ENCODE assay signal across 8 mouse cellular contexts in the genomic region with DNA sequence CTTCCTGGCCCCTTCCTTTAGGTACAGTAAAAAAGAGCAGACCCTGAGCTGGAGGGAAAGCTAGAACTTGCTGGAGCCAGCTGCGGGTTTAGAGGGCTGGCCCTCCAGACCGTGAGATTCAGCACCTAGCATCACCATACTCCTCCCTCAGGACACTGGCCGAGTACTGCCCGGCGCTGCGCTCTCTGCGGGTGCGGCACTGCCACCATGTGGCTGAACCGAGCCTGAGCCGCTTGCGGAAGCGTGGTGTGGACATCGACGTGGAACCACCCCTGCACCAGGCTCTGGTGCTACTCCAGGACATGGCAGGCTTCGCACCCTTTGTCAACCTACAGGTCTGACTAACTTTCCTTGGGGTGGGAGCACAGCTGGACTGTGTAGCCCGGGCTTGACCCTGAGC. TPM values are rescaled to one million over a fixed set of nuclear protein-coding genes. Genes with fewer than 3 reads are reported as not detected.
A peak's percentile ranks its signal among the peaks of the same experiment; 100 is the strongest.
DNase-seq lines count a peak whose midpoint lies in the region; ATAC-seq and TF ChIP-seq lines count a peak whose summit lies in the region.

No protein-coding gene starts in this region.

- H3K27me3 ChIP-seq in embryonic facial prominence, embryonic 11.5 days (ENCODE audit: control insufficient read depth, insufficient read depth, low read length) = peaks cover 20% of the 10 kb centered on the region
- H3K27me3 ChIP-seq in liver, adult 2 months (ENCODE audit: control insufficient read depth, insufficient read depth, low read length) = peaks cover 3% of the 10 kb centered on the region; the same call in 1 of the 2 replicates
- no peaks in the 10 kb centered on the region for H3K27me3 ChIP-seq in splenic B cell, adult 2 months (ENCODE audit: control insufficient read depth, insufficient read depth, low read length, poor library complexity, severe bottlenecking)

- no peak overlapping the region; the same call in 1 of the 2 replicates for H3K9ac ChIP-seq in embryonic facial prominence, embryonic 11.5 days (replicated peaks; ENCODE audit: low read length)
- H3K9ac ChIP-seq in liver, adult 2 months (ENCODE audit: low read depth, low read length) = no peak overlapping the region

- H3K27ac ChIP-seq in embryonic facial prominence, embryonic 11.5 days (replicated peaks; ENCODE audit: low read depth, low read length) = no peak overlapping the region
- H3K27ac ChIP-seq in liver, adult 2 months (replicated peaks; ENCODE audit: insufficient read depth, low read depth, low read length) = no peak overlapping the region

- no peak for TF ChIP-seq POLR2A in liver, adult 2 months (IDR thresholded peaks at IDR 0.05; ENCODE audit: extremely low read depth, insufficient read depth, low read length)

- H3K79me2 ChIP-seq in liver, adult 2 months (ENCODE audit: control insufficient read depth, insufficient read depth, low read length) = no peaks in the 10 kb centered on the region

- no peaks in the 10 kb centered on the region for H3K36me3 ChIP-seq in embryonic facial prominence, embryonic 11.5 days (replicated peaks; ENCODE audit: control insufficient read depth, insufficient read depth, low read depth, low read length)
- no peaks in the 10 kb centered on the region for H3K36me3 ChIP-seq in liver, adult 2 months (ENCODE audit: control insufficient read depth, insufficient read depth, low read length)
- H3K36me3 ChIP-seq in splenic B cell, adult 2 months (ENCODE audit: control insufficient read depth, insufficient read depth, low read length, poor library complexity, severe bottlenecking) = no peaks in the 10 kb centered on the region; the same call in 1 of the 2 replicates

- peak; percentile 95 for TF ChIP-seq CTCF in liver, adult 2 months (IDR thresholded peaks at IDR 0.05; ENCODE audit: low read depth, low read length)

- 5% methylated on average over 16 of the region's 16 CpGs for WGBS in embryonic facial prominence, embryonic 11.5 days
- 5% methylated on average over 16 of the region's 16 CpGs for WGBS in liver, adult 2 months

- peak overlapping the region; percentile 13; the same call in 1 of the 2 replicates for H3K4me2 ChIP-seq in embryonic facial prominence, embryonic 11.5 days (ENCODE audit: low read depth, low read length)

- ATAC-seq in embryonic facial prominence, embryonic 11.5 days (replicated peaks; ENCODE audit: insufficient number of reproducible peaks, low FRiP score, low TSS enrichment, low read depth) = 0 out of 2 replicates have a peak, but pooled peaks have one; percentile 11

- no peak overlapping the region for H3K4me3 ChIP-seq in embryonic facial prominence, embryonic 11.5 days (ENCODE audit: low read depth, low read length)
- H3K4me3 ChIP-seq in liver, adult 2 months (ENCODE audit: insufficient read depth, low read depth, low read length) = no peak overlapping the region

- no peaks in the 10 kb centered on the region for H3K9me3 ChIP-seq in embryonic facial prominence, embryonic 11.5 days (replicated peaks; ENCODE audit: control insufficient read depth, low read length)

- peak; percentile 90 for DNase-seq in 3134 (ENCODE audit: extremely low read depth, insufficient read length, low spot score)
- peak; percentile 83 to 85 for DNase-seq in adrenal gland, adult 18-20 months (ENCODE audit: low spot score in 2 of 2)
- DNase-seq in embryonic facial prominence, embryonic 11.5 days (ENCODE audit: low spot score) = peak; percentile 78
- peak; percentile 98 for DNase-seq in heart, adult 11 months
- DNase-seq in kidney, adult 11 months = peak; percentile 79
- peak; percentile 54 for DNase-seq in liver, adult 2 months (ENCODE audit: extremely low read depth, low read depth, low spot score)
- peak; percentile 70 to 80 for DNase-seq in monocyte, adult 2 months (ENCODE audit: low read depth in 1 of 2, low spot score in 2 of 2)
- peak; percentile 87 for DNase-seq in splenic B cell, adult 2 months (ENCODE audit: low read depth, low spot score)

- peaks cover 3% of the 10 kb centered on the region; the same call in 1 of the 2 replicates for H3K4me1 ChIP-seq in embryonic facial prominence, embryonic 11.5 days (ENCODE audit: control insufficient read depth, insufficient read depth, low read length)
- peaks cover 9% of the 10 kb centered on the region for H3K4me1 ChIP-seq in liver, adult 2 months (ENCODE audit: control insufficient read depth, insufficient read depth, low read length)

RNA-seq across cellular contexts. Expression of a gene that starts 2.0 kb away (rescaled TPM):
- 10 to 100 TPM in 1 of 2 experiments, 1 to 10 TPM in 1; 8.8 to 10.3 TPM for total RNA-seq in adrenal gland, adult 18-20 months (2021)
- polyA plus RNA-seq in embryonic facial prominence, embryonic 11.5 days (2014; fragmentation: Nextera tagmentation; extraction: Ambion mirVana) = 15.0 and 18.0 TPM in 2 replicates
- 6.2 and 6.4 TPM in 2 replicates for total RNA-seq in liver, adult 2 months (2014; rRNA removed)
- polyA plus RNA-seq in liver, adult 2 months (2012; rRNA removed) = 15.1 and 22.6 TPM in 2 replicates

RNA-seq across cellular contexts. Expression of a gene that starts 3.0 kb away (rescaled TPM):
- 1 to 10 TPM; 7.5 to 9.2 TPM for total RNA-seq in adrenal gland, adult 18-20 months (2021)
- polyA plus RNA-seq in embryonic facial prominence, embryonic 11.5 days (2014; fragmentation: Nextera tagmentation; extraction: Ambion mirVana) = 4.8 and 5.0 TPM in 2 replicates
- total RNA-seq in liver, adult 2 months (2014; rRNA removed) = 0.27 and 0.46 TPM in 2 replicates
- polyA plus RNA-seq in liver, adult 2 months (2012; rRNA removed) = 0.57 and 0.71 TPM in 2 replicates

RNA-seq across cellular contexts. Expression of a gene that starts 8.6 kb away (rescaled TPM):
- 10 to 100 TPM; 72.1 to 77.9 TPM for total RNA-seq in adrenal gland, adult 18-20 months (2021)
- polyA plus RNA-seq in embryonic facial prominence, embryonic 11.5 days (2014; fragmentation: Nextera tagmentation; extraction: Ambion mirVana) = 183 and 199 TPM in 2 replicates
- 19.5 and 21.7 TPM in 2 replicates for total RNA-seq in liver, adult 2 months (2014; rRNA removed)
- 24.6 and 25.1 TPM in 2 replicates for polyA plus RNA-seq in liver, adult 2 months (2012; rRNA removed)

RNA-seq across cellular contexts. Expression of a gene that starts 11.0 kb away (rescaled TPM):
- total RNA-seq in adrenal gland, adult 18-20 months (2021) = 1 to 10 TPM; 9.3 to 9.4 TPM
- 3.2 and 4.1 TPM in 2 replicates for polyA plus RNA-seq in embryonic facial prominence, embryonic 11.5 days (2014; fragmentation: Nextera tagmentation; extraction: Ambion mirVana)
- total RNA-seq in liver, adult 2 months (2014; rRNA removed) = 1.2 and 1.3 TPM in 2 replicates
- 17.9 and 22.0 TPM in 2 replicates for polyA plus RNA-seq in liver, adult 2 months (2012; rRNA removed)

RNA-seq across cellular contexts. Expression of a gene that starts 20.2 kb away (rescaled TPM):
- 1 to 10 TPM; 1.2 TPM for total RNA-seq in adrenal gland, adult 18-20 months (2021)
- 1.1 and 2.0 TPM in 2 replicates for polyA plus RNA-seq in embryonic facial prominence, embryonic 11.5 days (2014; fragmentation: Nextera tagmentation; extraction: Ambion mirVana)
- 0.09 and 0.40 TPM in 2 replicates for total RNA-seq in liver, adult 2 months (2014; rRNA removed)
- 0.10 and 0.25 TPM in 2 replicates for polyA plus RNA-seq in liver, adult 2 months (2012; rRNA removed)
